Mouse (Mus musculus): ENCODE results near the gene Med8.

- TF ChIP-seq CTCF (IDR thresholded peaks at IDR 0.05; ENCODE audit: insufficient read depth, low read length) (no peak), POLR2A (IDR thresholded peaks at IDR 0.05; ENCODE audit: borderline replicate concordance, extremely low read depth, low read depth, low read length) (no peak)
Measured at GRCm38 (mm10) chr4:118362879-118363278, 46.3 kb upstream of the Med8 start.

Measured in lung, adult 2 months (tissue).